Mouse (Mus musculus): ENCODE data around the gene Olfr827.

Gene Olfr827

DNA sequence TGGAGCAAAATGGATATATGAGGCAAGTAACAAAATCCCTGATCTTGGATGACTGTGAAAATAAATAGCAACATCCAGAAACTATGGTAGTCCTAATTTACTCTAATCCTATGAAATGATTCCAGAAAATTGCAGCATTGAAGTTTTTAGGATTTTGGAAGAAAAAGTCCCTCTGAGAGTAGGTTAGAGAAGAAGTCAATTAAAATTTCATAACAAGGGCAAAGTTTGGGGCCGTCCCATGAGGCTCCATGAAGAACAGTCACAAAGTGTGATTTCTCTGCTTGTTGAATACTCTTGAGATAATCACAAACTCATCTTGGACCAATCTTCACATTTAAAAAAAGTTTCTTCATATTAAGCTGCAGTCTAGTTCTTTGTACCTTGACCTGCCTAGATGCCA lies at the start of gene Olfr827:
Gene Olfr827, minus strand, starts transcription at position 101 of the 400 bp plus-strand sequence.
- DNase-seq (ENCODE audit: extremely low spot score) = no peak

DNA sequence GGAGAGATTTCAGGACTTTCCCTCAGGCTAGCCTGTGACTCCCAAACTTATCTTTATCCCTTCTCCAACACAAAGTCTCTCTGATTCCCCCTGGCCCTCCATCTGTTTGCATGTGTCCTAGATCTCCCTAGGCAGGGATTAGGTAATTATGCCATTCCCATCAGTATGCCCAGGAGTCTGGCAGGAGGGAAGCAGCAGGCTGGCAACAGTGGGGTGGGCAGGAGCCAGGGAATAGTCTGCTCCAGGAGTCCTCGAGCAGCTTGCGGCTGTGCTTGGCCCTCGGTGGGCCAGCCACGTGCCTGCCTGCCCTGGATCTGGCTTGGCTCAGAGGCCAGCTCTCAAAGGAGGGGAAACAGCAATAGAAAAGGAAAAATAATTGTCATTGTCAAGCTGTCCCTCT lies 49.0 kb upstream of the Olfr827 start:
- no peak for DNase-seq (ENCODE audit: extremely low spot score)

DNA sequence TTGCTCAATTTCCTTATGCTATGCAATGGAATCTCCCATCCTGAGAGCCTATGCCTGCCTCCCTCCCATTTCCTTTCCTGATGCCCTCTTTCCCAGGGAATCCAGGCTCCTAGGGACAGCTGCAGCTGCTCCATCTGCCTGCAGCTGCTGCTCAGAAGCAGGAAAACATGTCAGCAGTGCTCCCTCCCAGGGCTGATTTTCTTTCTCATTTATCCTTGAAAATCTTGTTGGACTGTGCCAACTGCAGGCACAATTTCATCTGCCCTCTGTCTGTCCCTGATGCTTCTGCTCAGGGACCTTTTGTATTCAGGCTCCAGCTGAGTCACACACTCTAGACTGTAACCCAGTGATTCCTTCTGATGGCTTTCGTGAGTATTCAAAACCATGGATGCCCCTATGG lies 45.3 kb upstream of the Olfr827 start:
- DNase-seq (ENCODE audit: extremely low spot score) = no peak

- DNase-seq (ENCODE audit: extremely low spot score) = peak; percentile 12
These were observed 30.1 kb upstream of the Olfr827 start for GRCm38 (mm10) chr10:130244271-130244670.

DNA sequence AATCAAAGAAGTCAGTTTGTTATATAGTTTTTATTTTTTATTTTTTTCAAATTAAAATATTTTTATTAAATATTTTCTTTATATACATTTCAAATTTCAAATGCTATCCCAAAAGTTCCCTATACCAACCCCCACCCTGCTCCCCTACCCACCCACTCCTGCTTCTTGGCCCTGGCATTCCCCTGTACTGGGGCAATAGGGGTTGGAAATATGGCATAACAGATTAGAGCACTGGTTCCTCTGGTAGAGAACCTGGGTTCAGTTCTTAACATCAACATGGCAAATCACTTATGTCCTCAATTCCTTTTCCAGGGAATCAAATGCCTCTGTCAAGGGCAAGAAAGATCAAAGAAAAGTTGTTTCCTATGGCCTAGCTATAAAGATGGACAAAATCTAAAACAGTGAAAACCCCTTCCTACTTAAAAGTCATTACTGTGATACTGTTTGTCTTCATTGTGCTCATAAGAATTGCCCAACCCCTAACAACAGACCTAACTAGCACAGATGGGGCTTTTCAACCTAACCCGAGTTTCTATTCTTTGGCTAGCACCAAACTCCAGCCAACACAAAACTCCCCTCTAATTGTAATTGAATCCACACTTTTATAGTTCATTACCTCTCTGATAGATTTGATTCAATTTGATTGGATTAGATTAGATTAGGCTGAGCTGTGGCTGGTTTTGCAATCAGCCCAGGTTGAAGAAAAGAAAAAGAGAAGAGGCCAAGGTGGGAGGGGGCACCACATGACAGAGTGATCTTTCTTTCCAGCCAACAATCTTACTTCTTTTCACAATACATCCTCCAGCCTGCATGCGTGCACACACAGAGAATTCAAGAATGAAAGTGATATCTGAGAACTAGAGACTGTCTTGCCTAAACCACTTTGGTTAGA lies 24.4 kb upstream of the Olfr827 start:
- DNase-seq (ENCODE audit: extremely low spot score) = no peak

DNA sequence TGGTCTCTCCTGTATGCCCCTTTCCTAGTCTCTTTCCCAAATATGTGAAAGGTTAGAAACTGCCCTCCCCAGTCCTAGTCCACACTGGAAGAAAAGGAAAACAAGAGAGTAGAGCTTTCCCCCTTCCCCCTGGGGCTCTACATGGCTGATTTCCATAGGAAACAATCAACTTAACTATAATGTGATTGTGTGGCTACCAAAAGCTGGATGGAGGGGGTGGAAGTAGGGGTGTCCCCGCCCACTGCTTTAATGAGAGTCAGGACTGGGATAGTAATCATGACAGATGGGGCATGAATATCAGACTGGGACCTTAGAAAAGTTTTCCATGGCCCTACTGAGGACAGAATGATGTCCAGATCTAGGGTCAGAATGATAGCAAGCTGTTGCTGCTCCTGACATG lies 20.4 kb upstream of the Olfr827 start:
- no peak for DNase-seq (ENCODE audit: extremely low spot score)

DNA sequence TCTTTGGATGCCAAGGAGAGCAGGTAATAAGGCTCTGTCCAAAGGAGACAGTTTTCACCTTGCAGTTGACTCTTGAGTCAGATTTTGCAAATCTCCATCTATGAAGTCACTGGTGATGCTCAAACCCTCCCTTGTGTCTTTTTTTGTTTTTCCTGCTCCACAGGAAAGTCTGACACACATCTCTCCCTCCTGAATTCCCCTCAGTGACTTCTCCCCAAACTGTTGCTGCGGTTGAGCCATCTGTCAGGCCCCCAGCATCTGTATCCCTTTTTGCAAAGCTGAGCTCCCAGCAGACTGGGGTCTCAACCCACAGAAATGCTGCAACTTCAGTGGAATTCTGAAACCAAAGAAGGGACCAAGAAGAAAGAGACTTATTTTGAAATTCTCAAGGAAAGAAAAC lies 17.9 kb upstream of the Olfr827 start:
- no peak for DNase-seq (ENCODE audit: extremely low spot score)

- DNase-seq (ENCODE audit: extremely low spot score) = no peak
These were observed 15.4 kb upstream of the Olfr827 start for GRCm38 (mm10) chr10:130229584-130229983.

GRCm38 (mm10) chr10:130228246-130228645 lies 14.0 kb upstream of the Olfr827 start:
- DNase-seq (ENCODE audit: extremely low spot score) = peak; percentile 55

DNA sequence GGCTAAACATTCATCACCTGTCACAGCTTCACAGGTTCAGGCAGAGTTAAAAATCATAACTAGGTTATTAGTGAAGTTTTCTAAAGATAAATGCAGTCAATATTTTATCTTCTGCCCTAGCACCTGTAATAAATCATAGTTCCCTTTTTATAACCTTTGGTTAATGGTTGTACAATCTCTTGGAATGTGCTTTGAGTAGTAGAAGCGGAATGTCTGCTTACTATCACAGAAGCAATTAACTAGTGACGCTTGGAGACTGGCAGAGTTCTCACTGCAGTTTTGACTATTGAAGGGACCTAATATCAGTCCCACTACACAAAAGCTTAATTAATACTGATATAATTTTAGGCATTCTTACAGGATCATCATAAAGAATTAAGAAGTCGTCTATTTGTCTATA lies 10.8 kb upstream of the Olfr827 start:
- DNase-seq (ENCODE audit: extremely low spot score) = no peak

GRCm38 (mm10) chr10:130184086-130184485 lies 30.1 kb downstream of the Olfr827 start, which contains the start of gene Olfr826:
Olfr826 (minus strand) TSS chr10:130184186.
- DNase-seq (ENCODE audit: extremely low spot score) = no peak

DNA sequence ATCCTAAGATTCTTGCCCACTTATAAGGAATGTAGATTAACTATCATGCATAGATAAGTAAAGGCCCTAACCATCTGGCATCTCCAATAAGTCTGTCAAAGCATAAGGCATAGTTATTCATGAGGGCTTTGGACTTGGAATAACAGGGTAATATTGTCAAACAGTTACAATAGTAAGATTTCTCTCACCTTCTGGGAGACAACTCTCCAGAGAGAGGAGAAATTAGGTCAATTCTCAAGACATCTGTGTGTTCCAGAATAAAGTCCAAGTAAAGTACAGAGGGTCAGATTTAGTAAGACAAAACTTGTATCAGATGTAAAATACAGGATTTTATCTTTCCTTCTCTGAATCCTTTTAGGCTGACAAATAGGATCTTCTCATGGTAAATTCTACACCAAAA lies 47.5 kb downstream of the Olfr827 start, which contains the start of gene Olfr825:
Gene Olfr825, minus strand, starts transcription at position 101 of the 400 bp plus-strand sequence.
- no peak for DNase-seq (ENCODE audit: extremely low spot score)

DNA sequence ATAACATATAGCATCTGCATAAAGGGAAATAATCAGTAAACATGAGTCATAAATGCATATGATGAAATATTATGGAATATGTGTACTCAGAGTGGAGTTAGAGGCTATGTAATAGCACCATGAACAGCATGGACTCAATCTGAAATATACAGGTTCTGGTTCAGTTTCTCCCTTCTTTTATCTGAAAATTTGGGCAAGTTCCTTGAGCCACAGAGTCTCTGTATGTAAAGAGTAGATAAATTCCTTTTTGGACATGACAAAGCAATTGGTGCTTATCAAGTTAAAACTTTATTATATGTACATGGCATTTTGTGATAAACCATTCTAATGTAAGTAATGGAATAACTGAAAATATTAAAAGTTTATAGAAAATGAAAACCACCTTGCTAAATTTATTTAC lies 49.0 kb downstream of the Olfr827 start:
- DNase-seq (ENCODE audit: extremely low spot score) = no peak
